Mouse (Mus musculus) testis, adult 2 months (tissue): ENCODE measurements around the gene Sema7a.

Experiments
- CTCF ChIP-seq: fragments of 200-500 bp; IDR thresholded peaks from 2 replicates; pipeline ENCODE4 v1.5.1; 2012; ENCODE audit warnings: low read depth, mild to moderate bottlenecking, inconsistent platforms, low read length, moderate library complexity; ENCODE audit not compliant: control insufficient read depth, insufficient read depth, insufficient replicate concordance
- POLR2A ChIP-seq: fragments of 200-500 bp; IDR thresholded peaks from 2 replicates; pipeline ENCODE4 v1.6.1; 2012; ENCODE audit warnings: low read depth, mild to moderate bottlenecking, inconsistent platforms, low read length, moderate library complexity; ENCODE audit not compliant: control insufficient read depth

GRCm38 (mm10) chr9:57947381-57948030, 7.6 kb downstream of the Sema7a start:
- TF ChIP-seq POLR2A: no peak
- TF ChIP-seq CTCF: no peak
